Mouse (Mus musculus): ENCODE data around the gene Bmp7. TPM values are rescaled to one million over a fixed set of nuclear protein-coding genes. Genes with fewer than 3 reads are reported as not detected.
A peak's percentile ranks its signal among the peaks of the same experiment; 100 is the strongest.

Bmp7 gene
- total RNA-seq, 2 experiments from 2014 or later, result 12.8 to 13.9 TPM

- no peak for DNase-seq (ENCODE audit: low spot score in 2 of 2)
Measured at GRCm38 (mm10) chr2:172857048-172857447, 83.1 kb downstream of the Bmp7 start.

- no peak for DNase-seq (ENCODE audit: low spot score in 2 of 2)
Measured at GRCm38 (mm10) chr2:172856549-172856948, 83.6 kb downstream of the Bmp7 start.

DNA sequence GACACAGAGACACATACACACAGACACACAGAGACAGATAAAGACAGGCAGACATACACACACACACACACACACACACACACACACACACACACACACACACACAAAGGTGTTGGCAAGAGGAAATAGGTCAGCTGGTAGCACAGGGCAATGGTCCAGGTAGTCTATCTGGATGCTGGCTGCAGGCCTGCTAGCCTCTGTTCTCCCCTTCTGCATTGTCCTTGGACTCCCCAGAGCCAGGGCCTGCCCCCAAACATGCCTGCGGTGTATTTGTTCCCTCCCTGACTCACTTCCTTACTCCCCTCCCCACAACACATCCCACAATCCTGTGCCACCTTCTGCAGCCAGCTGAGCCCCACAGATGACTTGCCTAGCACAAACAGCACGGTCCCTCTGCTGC, 86.0 kb downstream of the Bmp7 start:
- no peak for DNase-seq (ENCODE audit: low spot score in 2 of 2)

- no peak for DNase-seq (ENCODE audit: low spot score in 2 of 2)
Measured at GRCm38 (mm10) chr2:172851773-172852172, 88.3 kb downstream of the Bmp7 start.

- no peak for DNase-seq (ENCODE audit: low spot score in 2 of 2)
Measured at GRCm38 (mm10) chr2:172848193-172848592, 91.9 kb downstream of the Bmp7 start.

DNA sequence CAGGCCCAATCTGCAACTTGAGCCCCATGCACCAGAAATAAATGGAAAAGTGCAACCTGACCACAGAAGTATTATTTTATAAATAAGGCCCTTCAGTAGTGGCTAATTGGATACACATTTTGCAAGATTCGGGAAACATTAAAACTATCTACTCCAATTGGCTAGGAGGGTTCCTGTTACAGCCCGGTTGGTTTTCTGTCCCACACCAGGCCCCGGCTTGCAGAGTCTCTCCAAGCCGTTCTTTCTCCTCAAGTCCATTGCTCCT, 93.9 kb downstream of the Bmp7 start:
- no peak for DNase-seq (ENCODE audit: low spot score in 2 of 2)

DNA sequence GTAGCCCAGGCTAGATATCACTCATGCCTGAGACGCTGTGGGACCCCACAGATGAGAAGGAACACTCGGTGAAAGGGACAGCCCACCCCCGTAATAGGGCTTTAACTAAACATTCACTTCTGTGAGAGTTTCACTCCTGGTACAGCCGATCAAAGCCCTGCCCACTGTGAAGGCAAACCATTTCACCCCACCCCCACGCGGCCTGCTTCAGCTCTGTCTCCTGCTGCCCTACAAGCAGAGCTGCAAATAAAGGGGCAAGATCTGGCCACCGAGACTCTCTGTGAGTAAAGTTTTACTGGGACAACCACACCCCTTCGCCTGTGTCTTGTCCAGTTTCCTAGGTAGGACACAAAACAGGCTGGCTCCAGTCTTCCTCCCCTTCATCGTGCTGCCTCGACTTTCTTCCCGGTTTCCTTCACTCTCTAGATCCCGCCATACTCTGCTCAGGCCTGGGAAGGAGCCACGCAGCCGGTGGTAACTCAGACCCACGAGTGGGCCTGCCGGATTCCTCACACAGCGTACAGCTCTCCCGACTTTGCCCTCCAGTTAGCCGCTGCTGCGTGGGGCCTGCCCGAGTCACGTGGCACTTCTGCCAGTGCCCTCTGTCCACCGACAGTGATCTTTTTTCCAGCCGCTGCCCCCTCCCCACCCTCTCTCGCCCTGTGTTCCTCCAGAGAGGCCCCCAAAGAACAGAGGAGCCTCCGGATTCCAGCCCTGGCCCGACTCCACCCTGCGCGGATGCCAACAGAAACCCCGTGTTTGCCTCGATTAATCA, 94.4 kb downstream of the Bmp7 start:
- no peak for DNase-seq (ENCODE audit: low spot score in 2 of 2)

GRCm38 (mm10) chr2:172843903-172844302, 96.2 kb downstream of the Bmp7 start:
- DNase-seq (ENCODE audit: low spot score in 2 of 2), result no peak

GRCm38 (mm10) chr2:172842306-172842705, 97.8 kb downstream of the Bmp7 start:
- no peak for DNase-seq (ENCODE audit: low spot score in 2 of 2)

DNA sequence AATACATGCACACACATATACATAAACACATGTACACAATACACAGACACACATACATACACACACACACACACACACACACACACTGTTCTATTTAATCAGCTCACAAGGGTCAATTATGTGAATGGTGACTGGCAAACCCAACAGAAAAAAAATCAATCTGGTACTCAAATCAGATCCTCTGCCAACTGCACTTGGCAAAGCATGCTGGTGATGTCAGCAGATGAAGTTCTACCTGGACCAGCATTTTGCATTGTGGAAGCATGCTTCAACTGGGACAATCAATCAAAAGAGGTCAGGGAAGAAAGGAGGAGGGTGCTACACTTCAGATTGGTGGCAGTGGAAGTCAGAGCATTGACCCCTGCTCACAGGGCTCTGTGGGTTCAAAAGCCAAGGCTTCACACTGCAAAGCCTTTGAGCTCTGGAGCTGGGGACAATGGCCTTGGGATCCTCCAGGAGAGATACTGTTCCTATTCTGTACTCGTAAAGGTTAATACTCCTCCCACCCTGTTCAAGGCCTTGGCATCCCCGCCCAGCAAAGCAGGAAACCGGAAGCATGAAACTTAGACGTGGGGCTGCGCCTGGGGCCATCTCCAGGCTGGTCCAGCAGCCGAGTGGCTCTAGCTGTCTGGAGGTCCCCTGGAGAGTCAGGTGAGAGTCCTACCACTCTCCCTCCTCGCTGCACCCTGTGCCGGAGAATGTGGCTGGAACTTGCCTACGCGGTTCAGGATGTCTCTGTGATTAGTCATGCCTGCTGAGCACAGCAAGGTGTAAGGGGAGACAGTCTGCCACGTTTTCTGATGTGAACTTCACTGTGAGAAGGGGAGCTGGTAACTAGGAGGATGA, 99.0 kb downstream of the Bmp7 start:
- DNase-seq (ENCODE audit: low spot score in 2 of 2), result no peak

- no peak for DNase-seq (ENCODE audit: low spot score in 2 of 2)
Measured at GRCm38 (mm10) chr2:172839317-172839980, 100.7 kb downstream of the Bmp7 start.

- DNase-seq (ENCODE audit: low spot score in 2 of 2), result no peak
Measured at GRCm38 (mm10) chr2:172836516-172836915, 103.6 kb downstream of the Bmp7 start.

DNA sequence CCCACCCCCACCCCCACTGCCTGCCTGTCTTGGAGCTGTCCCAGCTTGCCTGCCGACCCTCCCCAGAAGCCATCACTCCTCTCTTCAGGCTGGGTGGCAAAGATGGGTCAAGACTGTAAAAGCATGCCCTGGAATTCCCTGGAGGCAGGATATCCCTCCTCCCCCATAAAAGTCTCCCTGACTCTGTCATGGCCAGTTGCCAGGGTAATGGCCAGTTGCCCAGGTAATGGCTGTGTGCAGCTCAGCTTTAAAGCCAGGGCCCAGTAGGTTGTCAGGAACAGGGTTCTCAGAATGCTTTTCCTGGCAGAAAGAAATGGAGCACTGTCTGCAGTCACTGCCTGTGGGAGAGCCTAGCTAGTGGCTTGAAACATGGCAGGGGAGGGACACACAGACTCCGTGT, 106.9 kb downstream of the Bmp7 start:
- DNase-seq (ENCODE audit: low spot score in 2 of 2), result peak in 1 of 2 experiments; percentile 15

DNA sequence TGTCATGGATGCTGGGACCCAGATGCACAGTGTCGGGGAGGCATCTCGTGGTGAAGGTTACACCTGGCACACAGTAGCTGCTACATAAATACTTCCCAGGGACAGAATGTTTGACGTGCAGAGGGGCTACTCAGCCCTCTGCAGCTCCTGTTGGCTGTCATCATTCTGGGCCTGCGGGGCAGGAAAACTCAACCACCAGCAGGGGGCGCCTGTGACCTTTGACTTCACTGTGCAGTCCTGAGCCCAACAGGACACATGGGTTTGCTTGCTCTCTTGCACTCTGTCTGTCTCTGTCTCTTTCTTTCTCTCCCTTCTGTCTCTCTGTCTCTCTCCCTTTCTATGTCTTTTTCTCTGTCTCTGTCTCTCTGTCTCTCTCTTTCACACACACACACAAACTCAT, 108.4 kb downstream of the Bmp7 start:
- peak; percentile 60 to 64 for DNase-seq (ENCODE audit: low spot score in 2 of 2)

- DNase-seq (ENCODE audit: low spot score in 2 of 2), result peak; percentile 87 to 95
Measured at GRCm38 (mm10) chr2:172831133-172831532, 109.0 kb downstream of the Bmp7 start.

DNA sequence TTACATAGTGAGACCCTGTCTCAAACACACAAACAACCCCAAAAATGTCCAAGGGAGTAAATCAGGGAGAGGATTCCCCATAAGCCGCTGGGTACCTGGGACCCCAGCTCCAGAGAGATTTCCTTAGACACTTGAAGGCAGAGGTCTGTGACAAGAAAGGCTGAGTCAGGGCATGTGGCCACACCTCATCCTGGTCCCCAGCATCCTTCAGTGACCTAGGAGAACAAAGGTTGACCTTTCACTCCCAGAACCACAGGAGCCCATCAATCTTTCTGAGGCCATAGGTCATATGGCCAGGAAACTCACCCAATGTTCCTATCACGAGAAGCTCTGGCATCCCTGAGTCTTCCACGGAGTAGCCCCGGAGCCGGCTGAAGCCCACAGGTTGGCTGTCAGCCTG, 111.9 kb downstream of the Bmp7 start:
- no peak for DNase-seq (ENCODE audit: low spot score in 2 of 2)

DNA sequence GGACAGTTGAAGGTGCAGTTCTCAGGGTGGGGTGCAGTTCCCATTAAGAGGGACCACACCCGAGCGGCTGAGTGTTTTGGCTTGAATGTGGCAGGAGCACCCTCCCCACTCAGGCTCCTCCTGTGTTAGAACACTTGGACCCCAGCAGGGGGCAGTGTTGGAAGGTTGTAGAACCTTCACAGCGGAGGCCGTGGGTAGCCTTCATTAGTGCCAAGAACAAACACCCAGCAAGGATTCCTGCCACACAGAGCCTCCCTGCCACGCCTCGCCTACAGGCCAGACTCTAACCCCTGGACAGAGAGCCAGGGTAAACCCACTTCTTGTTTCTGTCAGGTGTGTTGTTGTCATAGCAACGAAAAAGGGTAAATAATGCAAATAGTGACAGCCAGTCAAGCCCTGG, 112.6 kb downstream of the Bmp7 start:
- peak; percentile 22 to 30 for DNase-seq (ENCODE audit: low spot score in 2 of 2)

- DNase-seq (ENCODE audit: low spot score in 2 of 2), result no peak
Measured at GRCm38 (mm10) chr2:172825785-172826145, 114.4 kb downstream of the Bmp7 start.

DNA sequence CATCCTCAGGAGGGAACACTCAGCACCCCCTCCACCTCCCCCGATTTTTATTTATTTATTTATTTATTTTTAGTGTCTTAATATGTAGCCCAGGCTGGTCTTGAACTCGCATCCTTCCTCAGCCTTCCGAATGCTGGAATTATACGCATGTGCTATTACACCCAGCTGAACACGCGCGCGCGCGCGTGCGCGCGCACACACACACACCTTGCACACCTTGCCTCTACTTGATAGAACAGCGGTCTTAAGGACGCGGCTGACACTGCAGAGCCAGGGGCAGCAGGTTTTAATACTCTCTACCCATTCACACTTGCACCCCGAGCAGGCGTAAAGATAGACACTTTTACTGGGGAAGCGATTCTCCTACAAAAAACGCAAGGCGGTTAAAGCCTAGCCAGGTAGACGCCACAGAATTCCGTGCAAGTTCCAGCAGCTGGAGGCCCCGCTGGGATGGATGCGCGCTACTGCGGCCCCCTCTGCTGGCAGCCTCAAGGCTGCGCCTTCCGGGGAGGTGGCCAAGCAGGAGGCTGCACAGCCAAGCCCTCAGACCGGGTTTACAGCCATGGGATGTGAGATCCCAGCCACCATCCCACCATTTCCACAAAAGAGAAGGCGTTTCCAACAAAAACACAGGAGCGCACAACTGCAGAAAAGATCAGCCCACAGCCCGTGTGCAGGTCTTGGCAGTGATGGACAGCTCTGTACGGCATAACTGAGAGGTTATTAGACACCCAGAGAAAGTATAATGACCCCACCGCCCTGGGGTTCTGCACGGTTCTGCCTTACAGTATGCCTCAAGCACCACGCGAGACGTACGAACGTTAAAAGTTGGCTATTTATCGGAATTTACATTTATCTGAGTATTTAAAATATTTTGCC, 115.0 kb downstream of the Bmp7 start:
- peak; percentile 37 to 54 for DNase-seq (ENCODE audit: low spot score in 2 of 2)

GRCm38 (mm10) chr2:172818631-172819230, 121.4 kb downstream of the Bmp7 start:
- DNase-seq (ENCODE audit: low spot score in 2 of 2), result no peak
